In genomic region chr8:24294565-24294964, GRCm38 (mm10) we compare ENCODE assay signal across 15 mouse cellular contexts.
"Had no signal": no experiment of that assay in that cellular context is flagged by ENCODE, and none has a peak within 500 bp of the region (broad histone marks: within the 10 kb centered on the region; RNA-seq: fewer than 3 reads in every experiment).

No protein-coding gene starts in this region.

- H3K4me3 ChIP-seq: limb, embryonic 13.5 days; lung, embryonic 15.5 days; midbrain, embryonic 10.5 days; myocyte; neural tube, embryonic 12.5 days had no signal

- H3K27ac ChIP-seq: limb, embryonic 13.5 days; liver, embryonic 14.5 days; lung, embryonic 15.5 days; midbrain, embryonic 10.5 days; neural tube, embryonic 12.5 days had no signal

- H3K9me3 ChIP-seq: lung, embryonic 15.5 days had no signal

- H3K36me3 ChIP-seq: limb, embryonic 13.5 days; lung, embryonic 15.5 days; midbrain, embryonic 10.5 days; neural tube, embryonic 12.5 days had no signal

- DNase-seq: kidney, adult 11 months; kidney, adult 9 months; left cerebral cortex, postnatal 4 days; midbrain, embryonic 14.5 days; retina, postnatal 1 day; right cerebral cortex, postnatal 4 days; spleen, adult 18-20 months; thymus, adult 18-20 months; thymus, postnatal 14 days had no signal

- H3K9ac ChIP-seq: limb, embryonic 13.5 days; liver, embryonic 14.5 days; lung, embryonic 15.5 days; neural tube, embryonic 12.5 days had no signal

- H3K4me1 ChIP-seq: neural tube, embryonic 12.5 days had no signal

- H3K4me2 ChIP-seq: limb, embryonic 13.5 days; lung, embryonic 15.5 days; neural tube, embryonic 12.5 days had no signal

- H3K27me3 ChIP-seq: limb, embryonic 13.5 days; lung, embryonic 15.5 days; neural tube, embryonic 12.5 days had no signal
